ENCODE assay signal across 10 mouse cellular contexts in genomic region chr4:5178991-5179693, GRCm38 (mm10).
DNase-seq lines count a peak whose midpoint lies in the region; ATAC-seq and TF ChIP-seq lines count a peak whose summit lies in the region.
"Had no signal": no experiment of that assay in that cellular context is flagged by ENCODE, and none has a peak within 500 bp of the region (broad histone marks: within the 10 kb centered on the region; RNA-seq: fewer than 3 reads in every experiment).

No protein-coding gene starts in this region.

- H3K4me2 ChIP-seq in limb, embryonic 14.5 days (replicated peaks; ENCODE audit: low read depth, low read length, severe bottlenecking): no peak overlapping the region

- no peak overlapping the region for H3K4me3 ChIP-seq in limb, embryonic 14.5 days (replicated peaks; ENCODE audit: low read length)
- no peak overlapping the region for H3K4me3 ChIP-seq in limb, embryonic 10.5 days

- ATAC-seq in cerebellum, adult (ENCODE audit: insufficient number of reproducible peaks, low FRiP score, low TSS enrichment): no peak
- ATAC-seq in limb, embryonic 14.5 days (ENCODE audit: low FRiP score, low read depth): no peak
- ATAC-seq: liver, postnatal 0 days had no signal

- TF ChIP-seq POLR2A in limb, embryonic 14.5 days (IDR thresholded peaks at IDR 0.05; ENCODE audit: borderline replicate concordance, extremely low read depth, insufficient read depth, insufficient read length): no peak

- 79% methylated on average over 11 of the region's 11 CpGs for WGBS in limb, embryonic 14.5 days
- WGBS in limb, embryonic 10.5 days: 90% methylated on average over 11 of the region's 11 CpGs

- DNase-seq in cerebellum, adult 11 months: peak; percentile 3
- DNase-seq in limb, embryonic 14.5 days (ENCODE audit: low spot score): peak; percentile 36
- no peak for DNase-seq in limb, embryonic 10.5 days (ENCODE audit: low spot score)
- peak; percentile 56 to 57 for DNase-seq in cerebellum, postnatal 10 days
- DNase-seq in layer of hippocampus, adult 9-11 months: peak; percentile 2
- no peak for DNase-seq in right cerebral cortex, postnatal 14 days
- DNase-seq in neural tube, embryonic 10.5 days (ENCODE audit: extremely low spot score, low spot score): no peak
- DNase-seq: liver, postnatal 0 days had no signal

- H3K36me3 ChIP-seq in limb, embryonic 14.5 days (ENCODE audit: control insufficient read depth, insufficient read depth, low read length): no peaks in the 10 kb centered on the region
- no peaks in the 10 kb centered on the region for H3K36me3 ChIP-seq in limb, embryonic 10.5 days

- no peak overlapping the region for H3K9ac ChIP-seq in limb, embryonic 14.5 days (ENCODE audit: low read depth, low read length, severe bottlenecking)
- H3K9ac ChIP-seq: liver, postnatal 0 days had no signal

- no peak overlapping the region for H3K27ac ChIP-seq in limb, embryonic 14.5 days (replicated peaks; ENCODE audit: low read depth, low read length)
- no peak overlapping the region for H3K27ac ChIP-seq in limb, embryonic 10.5 days
- H3K27ac ChIP-seq: kidney, postnatal 0 days had no signal

- no peaks in the 10 kb centered on the region for H3K4me1 ChIP-seq in limb, embryonic 14.5 days (ENCODE audit: control insufficient read depth, insufficient read depth, low read length)
- no peaks in the 10 kb centered on the region for H3K4me1 ChIP-seq in limb, embryonic 10.5 days

- H3K9me3 ChIP-seq in limb, embryonic 14.5 days (ENCODE audit: control insufficient read depth, low read length): no peaks in the 10 kb centered on the region
- no peaks in the 10 kb centered on the region for H3K9me3 ChIP-seq in limb, embryonic 10.5 days (replicated peaks)

- H3K27me3 ChIP-seq in limb, embryonic 14.5 days (ENCODE audit: control insufficient read depth, insufficient read depth, low read length): no peaks in the 10 kb centered on the region
- H3K27me3 ChIP-seq in limb, embryonic 10.5 days (ENCODE audit: low read depth, poor library complexity, severe bottlenecking): no peaks in the 10 kb centered on the region

Comparison
In these comparisons a context has a peak if more than half of its experiments do, and no peak if none do; other contexts are left out.
1. DNase-seq: peak in cerebellum, adult 11 months (single experiment), limb, embryonic 14.5 days (single experiment), cerebellum, postnatal 10 days (2 of 2) and layer of hippocampus, adult 9-11 months (single experiment); none in limb, embryonic 10.5 days (single experiment), right cerebral cortex, postnatal 14 days (single experiment) and neural tube, embryonic 10.5 days (single experiment).